Comparison of ENCODE assay signal across 8 mouse cellular contexts in the genomic region with DNA sequence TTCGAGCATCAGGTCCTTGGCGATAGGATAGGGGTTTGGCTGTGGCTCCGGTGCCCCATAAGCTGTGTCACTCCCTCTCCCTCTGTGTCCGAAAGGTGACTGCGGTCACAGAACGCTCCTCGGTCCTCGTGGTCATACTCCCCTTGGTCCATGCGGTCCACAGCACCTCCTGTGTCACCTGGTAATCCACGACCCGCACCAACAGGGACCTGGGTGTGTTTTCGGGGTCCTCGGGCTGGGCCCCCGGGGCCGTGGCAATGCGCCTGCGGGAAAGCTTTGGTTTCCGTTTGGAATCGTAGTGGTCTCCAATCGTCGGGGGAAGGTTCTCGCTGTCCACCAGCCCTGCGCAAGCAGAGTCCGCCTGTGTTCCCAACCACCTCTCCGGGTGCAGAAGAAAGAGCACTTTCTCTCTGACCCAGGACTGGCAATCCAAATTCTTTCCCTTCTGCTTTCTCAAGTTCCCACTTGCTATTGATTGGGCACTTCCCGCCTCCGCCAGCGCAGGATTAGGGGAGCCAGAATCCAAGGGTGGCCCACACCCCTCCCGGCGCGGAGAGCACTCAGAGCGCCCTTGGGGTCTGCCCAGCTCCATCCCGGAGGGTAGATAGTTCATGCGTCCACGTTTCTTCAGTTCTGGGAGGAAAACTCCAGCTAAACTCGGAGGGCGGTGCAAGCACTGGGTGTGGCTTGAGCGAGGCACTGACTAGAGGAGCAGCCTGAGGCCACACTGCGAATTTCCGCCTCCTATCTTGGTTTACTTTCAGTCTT. TPM values are rescaled to one million over a fixed set of nuclear protein-coding genes. Genes with fewer than 3 reads are reported as not detected.
A peak's percentile ranks its signal among the peaks of the same experiment; 100 is the strongest.
DNase-seq lines count a peak whose midpoint lies in the region; ATAC-seq lines count a peak whose summit lies in the region.

A gene (minus strand): TSS at position 636 of the 768 bp plus-strand sequence.

- H3K27ac ChIP-seq in intestine, embryonic 16.5 days (ENCODE audit: low read length): peak within 1 kb of the TSS; percentile 77
- H3K27ac ChIP-seq in neural tube, embryonic 14.5 days (ENCODE audit: low read depth, low read length): no peak within 1 kb of the TSS

- peak within 1 kb of the TSS; percentile 78 for H3K4me2 ChIP-seq in intestine, embryonic 16.5 days (ENCODE audit: low read depth, low read length)
- peak within 1 kb of the TSS; percentile 82 for H3K4me2 ChIP-seq in neural tube, embryonic 14.5 days (ENCODE audit: low read depth, low read length)

- H3K9ac ChIP-seq in intestine, embryonic 16.5 days (ENCODE audit: low read depth, low read length): peak within 1 kb of the TSS; percentile 84
- H3K9ac ChIP-seq in neural tube, embryonic 14.5 days (replicated peaks; ENCODE audit: low read depth, low read length): peak within 1 kb of the TSS; percentile 33; the same call in 1 of the 2 replicates

- under 1% methylated on average over 40 of the region's 40 CpGs for WGBS in intestine, embryonic 16.5 days
- WGBS in neural tube, embryonic 14.5 days: under 1% methylated on average over 40 of the region's 40 CpGs

- no peaks in the 10 kb centered on the region for H3K4me1 ChIP-seq in intestine, embryonic 16.5 days (ENCODE audit: control insufficient read depth, insufficient read depth, low read length)
- H3K4me1 ChIP-seq in neural tube, embryonic 14.5 days (ENCODE audit: control insufficient read depth, insufficient read depth, low read length): no peaks in the 10 kb centered on the region

- no peaks in the 10 kb centered on the region for H3K36me3 ChIP-seq in intestine, embryonic 16.5 days (ENCODE audit: control insufficient read depth, insufficient read depth, low read length)
- H3K36me3 ChIP-seq in neural tube, embryonic 14.5 days (ENCODE audit: control insufficient read depth, insufficient read depth, low read length): no peaks in the 10 kb centered on the region

- DNase-seq in thymus, postnatal 4 days: peak; percentile 4
- no peak for DNase-seq in thymus, postnatal 0 days (ENCODE audit: low spot score)
- peak; percentile 75 for DNase-seq in embryo, embryonic 10.5 days (ENCODE audit: low spot score)
- DNase-seq in heart, adult 11 months: peak; percentile 98
- DNase-seq in lung, adult 18-20 months: peak; percentile 70 to 73
- DNase-seq in urinary bladder, postnatal 4 days (ENCODE audit: low spot score in 2 of 2): peak; percentile 45 to 60

- peak; percentile 93 for ATAC-seq in intestine, embryonic 16.5 days
- peak; percentile 73 for ATAC-seq in neural tube, embryonic 14.5 days (ENCODE audit: low read depth)

- H3K9me3 ChIP-seq in intestine, embryonic 16.5 days (ENCODE audit: control insufficient read depth, low read length): no peaks in the 10 kb centered on the region
- H3K9me3 ChIP-seq in neural tube, embryonic 14.5 days (ENCODE audit: control insufficient read depth, low read length): no peaks in the 10 kb centered on the region

- no peaks in the 10 kb centered on the region for H3K27me3 ChIP-seq in intestine, embryonic 16.5 days (replicated peaks; ENCODE audit: control insufficient read depth, insufficient read depth, low read length)
- no peaks in the 10 kb centered on the region for H3K27me3 ChIP-seq in neural tube, embryonic 14.5 days (ENCODE audit: control insufficient read depth, insufficient read depth, low read length)

- H3K4me3 ChIP-seq in intestine, embryonic 16.5 days (ENCODE audit: low read length): peak within 1 kb of the TSS; percentile 73
- peak within 1 kb of the TSS; percentile 39 for H3K4me3 ChIP-seq in neural tube, embryonic 14.5 days (ENCODE audit: low read depth, low read length)

RNA-seq across cellular contexts. Expression of the gene that starts here (rescaled TPM):
- 0.59 and 0.67 TPM in 2 replicates for polyA plus RNA-seq in thymus, postnatal 0 days (2015; fragmentation: Nextera tagmentation; extraction: Ambion mirVana)
- 5.8 and 7.8 TPM in 2 replicates for polyA plus RNA-seq in intestine, embryonic 16.5 days (2015; fragmentation: Nextera tagmentation; extraction: Ambion mirVana)
- 0.45 and 0.59 TPM in 2 replicates for polyA plus RNA-seq in neural tube, embryonic 14.5 days (2014; fragmentation: Nextera tagmentation; extraction: Ambion mirVana)

Comparison
In these comparisons a context has a peak if more than half of its experiments do, and no peak if none do; other contexts are left out.
1. Peak in ATAC-seq, H3K4me3 ChIP-seq, H3K9ac ChIP-seq and H3K4me2 ChIP-seq in neural tube, embryonic 14.5 days; RNA of the gene not detected or under 1 TPM.